Mouse (Mus musculus) hindbrain, embryonic 11.5 days (tissue): Measurements from ENCODE around the gene Srgap2. TPM values are rescaled to one million over a fixed set of nuclear protein-coding genes. Genes with fewer than 3 reads are reported as not detected.

Experiments
- ATAC-seq: fragments of 200-750 bp; cut with Nextera tagmentation; 2 replicates; pipeline ENCODE4 v1.8.0; 2017; ENCODE audit warnings: mild to moderate bottlenecking, moderate TSS enrichment, moderate library complexity; ENCODE audit not compliant: low FRiP score
- DNase-seq: peaks from one replicate; pipeline ENCODE4 v3.0.0-alpha.2; 2015; ENCODE audit warnings: low spot score
- H3K27ac ChIP-seq: fragments of 300-500 bp; sonication (generic); 2 replicates; pipeline ENCODE4 v1.5.1; 2014; ENCODE audit warnings: mild to moderate bottlenecking, low read depth, low read length
- H3K27me3 ChIP-seq: fragments of 300-500 bp; sonication (generic); 2 replicates; pipeline ENCODE4 v1.6.1; 2014; ENCODE audit warnings: mild to moderate bottlenecking, low read length, moderate library complexity, mixed read lengths; ENCODE audit not compliant: control insufficient read depth, insufficient read depth
- H3K36me3 ChIP-seq: fragments of 300-500 bp; sonication (generic); 2 replicates; pipeline ENCODE4 v1.6.1; 2014; ENCODE audit warnings: mild to moderate bottlenecking, low read length, moderate library complexity, mixed read lengths; ENCODE audit not compliant: control insufficient read depth, insufficient read depth
- H3K4me1 ChIP-seq: fragments of 300-500 bp; sonication (generic); replicated peaks from 2 replicates; pipeline ENCODE4 v1.6.1; 2014; ENCODE audit warnings: low read length, mixed read lengths; ENCODE audit not compliant: control insufficient read depth, insufficient read depth
- H3K4me2 ChIP-seq: fragments of 300-500 bp; sonication (generic); replicated peaks from 2 replicates; pipeline ENCODE4 v1.6.1; 2014; ENCODE audit warnings: mild to moderate bottlenecking, low read depth, low read length
- H3K4me3 ChIP-seq: fragments of 300-500 bp; sonication (generic); 2 replicates; pipeline ENCODE4 v1.5.1; 2014; ENCODE audit warnings: low read depth, low read length
- H3K9ac ChIP-seq: fragments of 300-500 bp; sonication (generic); 2 replicates; pipeline ENCODE4 v1.6.1; 2014; ENCODE audit warnings: low read depth, low read length
- H3K9me3 ChIP-seq: fragments of 300-500 bp; sonication (generic); 2 replicates; pipeline ENCODE4 v1.6.1; 2016; ENCODE audit warnings: low read length; ENCODE audit not compliant: control insufficient read depth
- WGBS: fragments of 180-500 bp; shearing (Covaris S2); extraction: QIAGEN DNeasy Blood & Tissue Kit; methylation state at CpG from one replicate; pipeline ENCODE4 v1.1.7; 2014; 5-methylcytosine and 5-hydroxymethylcytosine counted together
- polyA plus RNA-seq: library from polyadenylated mRNA; unstranded; fragments of >200 nt; fragmentation: Nextera tagmentation; extraction: Ambion mirVana; gene quantifications from 2 replicates; pipeline ENCODE4 v1.2.1, GENCODE M21; 2014

Srgap2 gene
- polyA plus RNA-seq, 1 experiment from 2014 or later: 24.8 TPM

DNA sequence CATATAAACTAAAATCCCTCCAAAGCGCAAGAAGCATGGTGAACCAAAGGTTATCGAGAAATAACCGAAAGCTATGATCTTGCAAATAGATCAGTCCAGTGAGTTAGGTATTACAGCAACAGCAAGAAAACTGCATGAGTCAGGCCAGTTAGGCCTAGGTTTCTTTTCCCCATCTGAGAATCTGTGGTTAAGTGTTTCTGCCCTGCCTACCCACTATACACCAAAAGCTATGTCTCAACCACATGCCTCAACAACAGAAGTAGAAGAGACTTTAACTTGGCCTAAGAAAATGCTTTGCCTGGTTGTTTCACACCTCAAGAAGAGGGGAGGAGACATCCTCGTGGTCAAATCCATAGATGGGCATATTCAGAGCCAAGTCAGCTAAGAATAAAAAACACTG is 80.6 kb downstream of the Srgap2 start:
- no peak overlapping the region for H3K9ac ChIP-seq
- H3K9me3 ChIP-seq: no peaks in the 10 kb centered on the region
- H3K27me3 ChIP-seq: no peaks in the 10 kb centered on the region
- H3K4me2 ChIP-seq: no peak overlapping the region
- no peaks in the 10 kb centered on the region for H3K4me1 ChIP-seq
- ATAC-seq (no peak), DNase-seq (no peak)
- no peak overlapping the region for H3K4me3 ChIP-seq
- no peaks in the 10 kb centered on the region for H3K36me3 ChIP-seq
- 92% methylated on average over 4 of the region's 4 CpGs for WGBS
- no peak overlapping the region for H3K27ac ChIP-seq

DNA sequence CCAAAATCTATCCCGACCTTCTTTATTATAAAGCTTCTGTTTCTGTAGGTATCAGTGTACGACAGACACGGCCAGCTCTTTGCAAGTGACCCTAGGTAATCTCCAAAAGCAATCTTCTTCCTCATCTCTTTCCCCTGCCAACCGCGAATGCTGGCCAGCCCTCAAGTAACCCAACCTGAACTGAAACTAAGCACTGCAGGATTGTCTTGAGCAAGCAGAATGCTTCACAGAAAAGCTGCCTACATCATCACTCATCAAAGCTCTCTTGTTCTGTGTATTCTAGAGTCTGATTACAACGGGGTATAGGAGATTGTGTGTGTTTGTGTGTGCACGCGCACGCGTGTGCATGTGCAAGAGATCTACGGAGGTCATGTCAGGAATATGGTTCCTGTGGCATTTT is 88.6 kb downstream of the Srgap2 start:
- H3K27ac ChIP-seq: no peak overlapping the region
- 90% methylated on average over 11 of the region's 11 CpGs for WGBS
- H3K9me3 ChIP-seq: no peaks in the 10 kb centered on the region
- no peaks in the 10 kb centered on the region for H3K4me1 ChIP-seq
- H3K9ac ChIP-seq: no peak overlapping the region
- no peak for ATAC-seq
- no peak overlapping the region for H3K4me3 ChIP-seq
- no peak for DNase-seq
- no peak overlapping the region for H3K4me2 ChIP-seq
- H3K36me3 ChIP-seq: no peaks in the 10 kb centered on the region
- H3K27me3 ChIP-seq: no peaks in the 10 kb centered on the region

DNA sequence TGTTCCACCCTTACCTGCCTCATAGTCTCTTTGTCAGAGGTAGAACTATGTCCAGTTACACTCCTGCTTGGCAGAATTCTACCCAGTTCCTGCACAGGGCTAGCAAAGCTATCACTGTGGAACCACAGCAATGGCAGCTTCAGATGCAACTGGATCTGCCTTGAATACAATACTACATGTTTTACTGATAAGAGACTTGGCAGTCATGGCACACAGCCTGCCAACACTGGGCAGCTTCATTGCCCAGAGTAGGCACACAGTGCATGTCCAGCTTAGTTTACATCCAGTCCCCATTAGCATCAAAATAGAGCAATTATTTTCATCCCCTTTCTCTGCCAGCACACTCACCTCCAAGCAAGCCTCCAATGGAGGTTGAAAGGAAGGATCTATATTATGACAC is 89.2 kb downstream of the Srgap2 start:
- Histone ChIP-seq H3K36me3 (no peaks in the 10 kb centered on the region), H3K4me3 (no peak overlapping the region), H3K4me2 (no peak overlapping the region), H3K9ac (no peak overlapping the region), H3K4me1 (no peaks in the 10 kb centered on the region), H3K9me3 (no peaks in the 10 kb centered on the region), H3K27ac (no peak overlapping the region), H3K27me3 (no peaks in the 10 kb centered on the region)
- no peak for DNase-seq
- ATAC-seq: no peak

DNA sequence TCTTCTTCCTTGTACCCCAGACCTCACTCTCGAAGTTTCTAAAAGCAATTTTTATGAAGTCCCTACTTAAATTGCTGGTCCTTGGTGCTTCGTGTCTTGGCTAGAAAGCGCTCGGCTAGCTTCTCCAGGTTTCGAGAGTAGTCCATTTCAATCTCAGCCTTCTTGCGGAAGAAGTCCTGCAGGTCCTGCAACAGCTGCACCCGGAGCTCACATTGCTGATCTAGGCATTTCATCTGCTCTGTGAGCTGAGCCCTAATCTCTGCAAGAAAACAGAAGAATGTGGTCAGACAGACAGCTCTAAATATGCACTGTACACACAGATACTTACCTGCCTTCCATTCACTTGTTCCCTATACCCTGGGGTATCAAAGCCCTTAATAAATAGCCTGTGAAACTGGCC is 90.5 kb downstream of the Srgap2 start:
- DNase-seq (no peak), ATAC-seq (no peak)
- no peaks in the 10 kb centered on the region for H3K36me3 ChIP-seq
- WGBS: 94% methylated on average over 7 of the region's 7 CpGs
- no peaks in the 10 kb centered on the region for H3K4me1 ChIP-seq
- H3K4me3 ChIP-seq: no peak overlapping the region
- no peak overlapping the region for H3K27ac ChIP-seq
- no peaks in the 10 kb centered on the region for H3K27me3 ChIP-seq
- no peaks in the 10 kb centered on the region for H3K9me3 ChIP-seq
- no peak overlapping the region for H3K4me2 ChIP-seq
- no peak overlapping the region for H3K9ac ChIP-seq

DNA sequence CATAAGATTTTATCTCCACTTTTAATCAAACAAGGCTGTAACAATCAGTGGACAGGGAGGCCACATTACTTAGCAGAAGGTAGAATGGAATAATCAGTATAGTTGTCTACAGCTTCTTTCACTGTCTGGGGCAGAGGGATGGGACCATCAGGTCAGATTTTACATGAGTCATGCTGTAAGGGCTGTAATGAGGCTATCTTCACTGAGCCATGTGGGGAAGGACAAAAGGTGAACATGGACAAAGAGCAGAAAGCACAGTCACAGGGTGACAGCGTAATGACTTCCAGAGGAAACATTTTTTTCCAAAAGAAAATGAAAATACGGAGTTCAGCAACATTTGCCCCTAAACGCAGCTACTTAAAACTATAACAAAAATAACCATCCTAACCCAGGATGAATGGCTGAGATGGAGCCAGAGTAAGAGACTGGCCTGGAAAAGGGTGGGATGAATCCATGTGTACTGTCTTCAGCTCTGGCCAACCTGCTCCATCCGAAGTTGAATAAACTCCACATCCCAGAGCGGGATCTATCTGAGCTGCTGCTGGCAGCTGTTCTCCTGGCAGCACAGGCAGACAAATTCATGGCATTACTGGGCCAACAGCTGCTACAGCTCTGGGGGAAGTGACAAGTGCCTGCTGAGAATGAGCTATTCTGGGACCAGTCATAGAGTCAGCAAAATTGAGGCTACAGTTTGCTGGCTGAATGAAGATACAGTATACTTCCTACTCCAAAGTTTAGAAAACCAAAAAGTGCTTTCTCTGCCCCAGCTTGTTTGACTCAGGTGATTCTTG is 95.5 kb downstream of the Srgap2 start:
- no peak overlapping the region for H3K4me2 ChIP-seq
- no peaks in the 10 kb centered on the region for H3K9me3 ChIP-seq
- H3K4me1 ChIP-seq: no peaks in the 10 kb centered on the region
- no peak overlapping the region for H3K27ac ChIP-seq
- H3K27me3 ChIP-seq: no peaks in the 10 kb centered on the region
- H3K36me3 ChIP-seq: no peaks in the 10 kb centered on the region
- no peak overlapping the region for H3K9ac ChIP-seq
- ATAC-seq (no peak), DNase-seq (peak; percentile 11)
- H3K4me3 ChIP-seq: no peak overlapping the region
- WGBS: 70% methylated on average over 5 of the region's 5 CpGs

DNA sequence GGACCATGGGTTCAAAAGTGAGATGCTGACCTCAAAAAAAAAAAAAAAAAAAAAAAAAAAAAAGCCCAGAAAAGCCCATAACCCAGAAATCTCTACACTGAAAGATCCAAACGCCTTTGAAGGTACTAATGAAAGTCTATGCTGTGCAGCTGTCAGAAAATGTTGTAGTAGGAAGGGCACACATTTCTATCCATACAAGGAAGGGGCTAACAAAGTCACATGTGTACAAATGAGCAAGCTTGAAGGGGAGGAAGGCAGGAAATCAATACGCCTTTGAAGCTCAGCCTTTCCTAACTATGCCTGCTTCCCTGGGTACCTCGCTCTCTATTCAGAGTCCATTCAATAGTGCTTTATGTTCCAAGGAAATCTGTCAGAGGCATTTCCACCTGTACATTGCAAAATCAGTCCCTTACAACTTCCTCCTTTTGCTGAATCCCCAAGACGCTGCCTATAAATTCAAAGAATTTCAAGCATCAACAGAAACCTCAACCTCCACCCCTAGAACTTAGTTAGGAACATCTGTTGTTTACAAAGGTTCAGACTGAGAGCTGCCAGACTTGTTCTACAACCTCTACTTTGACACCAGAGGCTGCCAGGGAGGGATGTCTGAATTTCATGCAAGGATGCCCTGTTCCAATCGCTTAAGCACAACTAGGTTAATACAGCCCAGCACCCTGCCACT is 99.9 kb downstream of the Srgap2 start:
- Histone ChIP-seq H3K9me3 (no peaks in the 10 kb centered on the region), H3K27me3 (no peaks in the 10 kb centered on the region), H3K4me2 (no peak overlapping the region), H3K36me3 (no peaks in the 10 kb centered on the region), H3K9ac (no peak overlapping the region), H3K4me1 (no peaks in the 10 kb centered on the region), H3K4me3 (no peak overlapping the region), H3K27ac (no peak overlapping the region)
- 24% methylated on average over 5 of the region's 5 CpGs for WGBS
- ATAC-seq (no peak), DNase-seq (peak; percentile 23)

DNA sequence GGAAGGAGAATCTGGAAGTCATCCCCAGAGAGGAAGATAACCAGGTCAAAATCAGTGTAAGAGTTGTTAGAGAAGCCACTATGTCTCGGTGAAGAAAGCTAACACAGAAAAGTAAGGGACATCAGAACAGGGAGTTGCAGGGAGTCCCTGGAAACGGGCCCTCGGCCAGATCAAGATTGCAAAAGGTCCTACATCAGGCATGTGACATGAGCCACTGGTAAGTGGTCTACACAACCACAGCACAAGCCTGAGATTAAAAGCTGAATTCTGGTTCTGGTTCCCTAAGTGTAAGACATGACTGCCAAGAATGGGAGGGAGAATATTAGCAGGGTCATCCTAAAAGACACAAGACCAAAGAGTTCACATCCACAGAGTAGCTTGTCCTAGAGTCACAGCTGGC is 104.1 kb downstream of the Srgap2 start:
- Histone ChIP-seq H3K36me3 (no peaks in the 10 kb centered on the region), H3K27me3 (no peaks in the 10 kb centered on the region), H3K4me1 (no peaks in the 10 kb centered on the region), H3K9ac (no peak overlapping the region), H3K27ac (no peak overlapping the region), H3K4me2 (no peak overlapping the region), H3K9me3 (no peaks in the 10 kb centered on the region), H3K4me3 (no peak overlapping the region)
- DNase-seq (no peak), ATAC-seq (no peak)
- 86% methylated on average over 3 of the region's 3 CpGs for WGBS

DNA sequence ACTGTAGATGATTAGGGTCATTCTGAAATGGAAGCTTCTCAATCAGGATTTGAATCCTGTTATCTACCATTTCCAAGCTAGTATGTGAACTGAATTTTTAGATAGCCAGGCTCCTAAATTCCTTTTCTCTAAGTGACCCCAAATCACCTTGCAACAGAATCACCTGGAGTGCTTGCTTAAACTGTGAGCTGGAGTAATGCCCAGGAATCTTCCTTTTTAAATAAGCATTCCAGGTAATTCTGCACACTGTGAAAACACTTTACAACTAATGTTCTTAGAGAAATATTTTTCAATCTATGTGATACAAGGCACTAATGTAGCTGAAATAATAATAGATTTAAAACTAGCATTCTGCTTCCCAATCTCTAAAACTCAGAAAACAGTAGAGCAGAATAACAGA is 106.0 kb downstream of the Srgap2 start:
- DNase-seq: no peak
- no peak for ATAC-seq

DNA sequence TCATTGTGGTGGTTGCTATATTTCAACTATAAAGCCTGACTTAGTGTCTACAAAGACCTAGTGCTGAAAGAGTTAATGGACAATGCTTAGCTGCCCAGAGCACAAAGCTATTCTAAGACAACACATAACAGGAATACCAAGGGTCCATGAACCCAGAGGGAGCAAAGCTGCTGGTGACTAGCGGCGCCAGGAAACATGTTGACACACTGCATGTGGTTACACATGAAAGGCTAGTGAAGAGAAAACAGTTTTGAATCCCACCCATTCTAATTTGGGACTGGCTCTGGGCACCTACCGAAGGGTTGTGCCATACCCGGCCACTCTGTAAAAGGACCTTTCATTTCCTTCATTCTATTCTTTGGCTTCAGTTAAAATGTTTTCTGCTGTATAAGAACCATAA is 106.5 kb downstream of the Srgap2 start:
- Histone ChIP-seq H3K36me3 (no peaks in the 10 kb centered on the region), H3K9ac (no peak overlapping the region), H3K4me2 (no peak overlapping the region), H3K27me3 (no peaks in the 10 kb centered on the region), H3K9me3 (no peaks in the 10 kb centered on the region), H3K27ac (no peak overlapping the region), H3K4me3 (no peak overlapping the region), H3K4me1 (no peaks in the 10 kb centered on the region)
- no peak for DNase-seq
- ATAC-seq: no peak
- WGBS: 70% methylated on average over 4 of the region's 4 CpGs

More for the DNA sequence above, 106.0 kb downstream of the Srgap2 start:
- Histone ChIP-seq H3K9ac (no peak overlapping the region), H3K27me3 (no peaks in the 10 kb centered on the region), H3K4me3 (no peak overlapping the region), H3K4me2 (no peak overlapping the region), H3K27ac (no peak overlapping the region), H3K9me3 (no peaks in the 10 kb centered on the region), H3K4me1 (no peaks in the 10 kb centered on the region), H3K36me3 (no peaks in the 10 kb centered on the region)
